19 mouse cellular contexts compared by ENCODE assay signal in the genomic region with DNA sequence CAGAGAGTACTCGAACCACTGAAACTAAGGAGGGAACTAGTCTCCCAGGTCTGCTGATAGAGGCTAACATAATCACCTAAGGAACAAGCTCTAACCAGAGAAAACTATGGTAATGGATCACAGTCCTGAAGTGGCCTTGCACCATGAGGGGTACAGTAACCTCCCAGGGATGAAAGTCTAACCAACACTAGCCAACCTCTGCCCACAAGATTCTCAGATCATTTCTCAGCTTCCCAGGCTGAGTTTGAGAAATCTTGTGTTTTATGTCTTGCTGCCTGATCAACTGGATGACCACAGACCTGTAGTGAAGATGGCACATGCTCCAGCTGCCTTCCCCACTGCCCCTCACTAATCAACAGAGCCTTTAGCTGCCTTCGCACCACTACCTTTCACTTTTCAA. TPM values are rescaled to one million over a fixed set of nuclear protein-coding genes. Genes with fewer than 3 reads are reported as not detected.
"Had no signal": no experiment of that assay in that cellular context is flagged by ENCODE, and none has a peak within 500 bp of the region (broad histone marks: within the 10 kb centered on the region; RNA-seq: fewer than 3 reads in every experiment).

No protein-coding gene starts in this region.

RNA-seq across cellular contexts. Expression of gene Cyp2d12, which starts 1.7 kb away (rescaled TPM):
- polyA plus RNA-seq: cortical plate, adult 2 months; embryonic facial prominence, embryonic 10.5 days; embryonic facial prominence, embryonic 11.5 days; embryonic facial prominence, embryonic 12.5 days; embryonic facial prominence, embryonic 13.5 days; embryonic facial prominence, embryonic 14.5 days; embryonic facial prominence, embryonic 15.5 days; erythroblast, embryonic 14.5 days; forebrain, embryonic 10.5 days; forebrain, embryonic 11.5 days; forebrain, embryonic 12.5 days; forebrain, embryonic 13.5 days; forebrain, embryonic 14.5 days; forebrain, embryonic 15.5 days; forebrain, embryonic 16.5 days; forebrain, postnatal 0 days; frontal cortex, adult 2 months; gonadal fat pad, adult 2 months; heart, adult 2 months had no signal
